Mouse (Mus musculus) spleen, adult 10 weeks (tissue): ENCODE measurements around the gene Mup20. TPM values are rescaled to one million over a fixed set of nuclear protein-coding genes. Genes with fewer than 3 reads are reported as not detected.

Source experiments
- polyA plus RNA-seq: library from polyadenylated mRNA; stranded (reverse); fragments of 350-450 nt; fragmentation: Illumina TruSeq; extraction: RNeasy Lipid Tissue Mini Kit (QIAGEN cat#74804); gene quantifications from one replicate; pipeline ENCODE4 v1.2.3, GENCODE M21; 2015; ENCODE audit warnings: low replicate concordance; ENCODE audit not compliant: insufficient read depth

Gene Mup20
- not detected for polyA plus RNA-seq

GRCm38 (mm10) chr4:62054058-62054457, at the start of gene Mup20:
Mup20 (minus strand) TSS chr4:62054158.

GRCm38 (mm10) chr4:62087241-62087640, 33.3 kb upstream of the Mup20 start, which contains the start of gene Mup3:
Mup3 (minus strand) TSS chr4:62087342.

Other genes with a start within 250 kb of the Mup20 start
- gene Mup5, start 218.9 kb downstream of the Mup20 start, polyA plus RNA-seq = not detected
- gene Mup3, start 33.2 kb upstream of the Mup20 start, polyA plus RNA-seq = not detected
- gene Mup21, start 96.7 kb upstream of the Mup20 start, polyA plus RNA-seq = not detected
- 2.5 TPM for gene Zfp37, start 176.9 kb upstream of the Mup20 start, polyA plus RNA-seq
- gene Slc31a2, start 208.4 kb upstream of the Mup20 start, polyA plus RNA-seq = 13.1 TPM